Mouse (Mus musculus): ENCODE measurements around the gene Galk2. TPM values are rescaled to one million over a fixed set of nuclear protein-coding genes. Genes with fewer than 3 reads are reported as not detected.

The Galk2 gene
- total RNA-seq (2017), result 28.4 to 56.9 TPM (median 50.5 TPM) in 3 replicates

- ATAC-seq (replicated peaks; ENCODE audit: insufficient number of reproducible peaks, low FRiP score, low TSS enrichment, poor library complexity, severe bottlenecking), result peak; percentile 100
Observed at GRCm38 (mm10) chr2:125858521-125859280, at the start of gene Galk2, which contains the start of gene Cops2. Gene Galk2, plus strand, starts transcription at chr2:125859109. Gene Cops2, minus strand, starts transcription at chr2:125859139.

- ATAC-seq (replicated peaks; ENCODE audit: insufficient number of reproducible peaks, low FRiP score, low TSS enrichment, poor library complexity, severe bottlenecking), result no peak
Observed at GRCm38 (mm10) chr2:125809551-125809950, 49.4 kb upstream of the Galk2 start.

- no peak for ATAC-seq (replicated peaks; ENCODE audit: insufficient number of reproducible peaks, low FRiP score, low TSS enrichment, poor library complexity, severe bottlenecking)
Observed at GRCm38 (mm10) chr2:125811332-125811731, 47.6 kb upstream of the Galk2 start.

GRCm38 (mm10) chr2:125813972-125814595 lies 44.8 kb upstream of the Galk2 start:
- ATAC-seq (replicated peaks; ENCODE audit: insufficient number of reproducible peaks, low FRiP score, low TSS enrichment, poor library complexity, severe bottlenecking), result no peak

- no peak for ATAC-seq (replicated peaks; ENCODE audit: insufficient number of reproducible peaks, low FRiP score, low TSS enrichment, poor library complexity, severe bottlenecking)
Observed at GRCm38 (mm10) chr2:125820397-125820796, 38.5 kb upstream of the Galk2 start.

GRCm38 (mm10) chr2:125826201-125826600 lies 32.7 kb upstream of the Galk2 start:
- no peak for ATAC-seq (replicated peaks; ENCODE audit: insufficient number of reproducible peaks, low FRiP score, low TSS enrichment, poor library complexity, severe bottlenecking)

GRCm38 (mm10) chr2:125827898-125828297 lies 31.0 kb upstream of the Galk2 start:
- no peak for ATAC-seq (replicated peaks; ENCODE audit: insufficient number of reproducible peaks, low FRiP score, low TSS enrichment, poor library complexity, severe bottlenecking)

- ATAC-seq (replicated peaks; ENCODE audit: insufficient number of reproducible peaks, low FRiP score, low TSS enrichment, poor library complexity, severe bottlenecking), result no peak
Observed at GRCm38 (mm10) chr2:125829924-125830323, 29.0 kb upstream of the Galk2 start.

- no peak for ATAC-seq (replicated peaks; ENCODE audit: insufficient number of reproducible peaks, low FRiP score, low TSS enrichment, poor library complexity, severe bottlenecking)
Observed at GRCm38 (mm10) chr2:125838091-125838490, 20.8 kb upstream of the Galk2 start.

- no peak for ATAC-seq (replicated peaks; ENCODE audit: insufficient number of reproducible peaks, low FRiP score, low TSS enrichment, poor library complexity, severe bottlenecking)
Observed at GRCm38 (mm10) chr2:125838708-125839284, 20.1 kb upstream of the Galk2 start.

- ATAC-seq (replicated peaks; ENCODE audit: insufficient number of reproducible peaks, low FRiP score, low TSS enrichment, poor library complexity, severe bottlenecking), result no peak
Observed at GRCm38 (mm10) chr2:125851237-125851636, 7.7 kb upstream of the Galk2 start.

- no peak for ATAC-seq (replicated peaks; ENCODE audit: insufficient number of reproducible peaks, low FRiP score, low TSS enrichment, poor library complexity, severe bottlenecking)
Observed at GRCm38 (mm10) chr2:125857707-125858106, 1.2 kb upstream of the Galk2 start.

GRCm38 (mm10) chr2:125863799-125864198 lies 4.9 kb downstream of the Galk2 start:
- no peak for ATAC-seq (replicated peaks; ENCODE audit: insufficient number of reproducible peaks, low FRiP score, low TSS enrichment, poor library complexity, severe bottlenecking)

GRCm38 (mm10) chr2:125864551-125864950 lies 5.6 kb downstream of the Galk2 start:
- no peak for ATAC-seq (replicated peaks; ENCODE audit: insufficient number of reproducible peaks, low FRiP score, low TSS enrichment, poor library complexity, severe bottlenecking)

- ATAC-seq (replicated peaks; ENCODE audit: insufficient number of reproducible peaks, low FRiP score, low TSS enrichment, poor library complexity, severe bottlenecking), result no peak
Observed at GRCm38 (mm10) chr2:125865585-125865984, 6.7 kb downstream of the Galk2 start.

GRCm38 (mm10) chr2:125866058-125866740 lies 7.3 kb downstream of the Galk2 start:
- ATAC-seq (replicated peaks; ENCODE audit: insufficient number of reproducible peaks, low FRiP score, low TSS enrichment, poor library complexity, severe bottlenecking), result peak; percentile 83

- no peak for ATAC-seq (replicated peaks; ENCODE audit: insufficient number of reproducible peaks, low FRiP score, low TSS enrichment, poor library complexity, severe bottlenecking)
Observed at GRCm38 (mm10) chr2:125868301-125868700, 9.4 kb downstream of the Galk2 start.

GRCm38 (mm10) chr2:125870159-125870558 lies 11.2 kb downstream of the Galk2 start:
- ATAC-seq (replicated peaks; ENCODE audit: insufficient number of reproducible peaks, low FRiP score, low TSS enrichment, poor library complexity, severe bottlenecking), result no peak

GRCm38 (mm10) chr2:125885891-125886576 lies 27.1 kb downstream of the Galk2 start:
- no peak for ATAC-seq (replicated peaks; ENCODE audit: insufficient number of reproducible peaks, low FRiP score, low TSS enrichment, poor library complexity, severe bottlenecking)
